Mouse (Mus musculus) E14TG2a.4 (cell line): Measurements from ENCODE around the gene Adgrl3.
A peak's percentile ranks its signal among the peaks of the same experiment; 100 is the strongest.

Experiments used
- H3K27me3 ChIP-seq: 2 replicates; pipeline ENCODE4 v1.6.1; 2014; ENCODE audit warnings: low read length, control low read depth; ENCODE audit not compliant: insufficient read depth
- H3K36me3 ChIP-seq: 2 replicates; pipeline ENCODE4 v1.6.1; 2014; ENCODE audit warnings: low read length, control low read depth; ENCODE audit not compliant: insufficient read depth
- H3K4me1 ChIP-seq: replicated peaks from 2 replicates; pipeline ENCODE4 v1.6.1; 2014; ENCODE audit warnings: low read depth, low read length, control low read depth
- H3K4me3 ChIP-seq: replicated peaks from 2 replicates; pipeline ENCODE4 v1.5.1; 2014; ENCODE audit warnings: mild to moderate bottlenecking, low read length
- H3K9me3 ChIP-seq: 2 replicates; pipeline ENCODE4 v1.6.1; 2014; ENCODE audit warnings: low read length, control low read depth
- CTCF ChIP-seq: conservative IDR thresholded peaks from 2 replicates; pipeline ENCODE4 v1.5.1; 2014; ENCODE audit warnings: low read length
- NANOG ChIP-seq: IDR thresholded peaks from 2 replicates; pipeline ENCODE4 v1.6.1; 2014; ENCODE audit warnings: borderline replicate concordance, low read length, mixed read lengths
- POU5F1 ChIP-seq: IDR thresholded peaks from 2 replicates; pipeline ENCODE4 v1.6.1; 2014; ENCODE audit warnings: low read length, borderline replicate concordance

Gene Adgrl3

DNA sequence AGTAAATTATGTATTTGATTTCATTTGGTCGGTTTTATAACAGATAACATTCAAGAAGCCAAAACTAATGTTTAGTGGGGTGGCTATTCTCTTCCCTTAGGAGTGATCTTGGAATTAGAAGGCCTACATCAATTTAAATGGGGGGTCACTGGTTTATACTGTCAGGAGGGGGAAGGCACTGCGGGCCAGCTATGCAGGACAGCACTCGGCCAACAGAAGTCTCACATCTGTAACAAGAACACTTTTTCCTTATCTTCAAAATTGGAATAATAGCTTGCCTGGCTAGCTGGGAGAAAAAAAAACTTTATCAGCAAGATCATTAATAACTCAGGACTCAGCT lies 325.1 kb downstream of the Adgrl3 start:
- Histone ChIP-seq H3K9me3 (no peaks in the 10 kb centered on the region), H3K27me3 (no peaks in the 10 kb centered on the region), H3K36me3 (no peaks in the 10 kb centered on the region), H3K4me3 (no peak overlapping the region), H3K4me1 (0 out of 2 replicates have a peak, but pooled peaks cover 3% of the 10 kb centered on the region)
- TF ChIP-seq POU5F1, result no peak
- no peak for TF ChIP-seq NANOG
- TF ChIP-seq CTCF, result no peak

DNA sequence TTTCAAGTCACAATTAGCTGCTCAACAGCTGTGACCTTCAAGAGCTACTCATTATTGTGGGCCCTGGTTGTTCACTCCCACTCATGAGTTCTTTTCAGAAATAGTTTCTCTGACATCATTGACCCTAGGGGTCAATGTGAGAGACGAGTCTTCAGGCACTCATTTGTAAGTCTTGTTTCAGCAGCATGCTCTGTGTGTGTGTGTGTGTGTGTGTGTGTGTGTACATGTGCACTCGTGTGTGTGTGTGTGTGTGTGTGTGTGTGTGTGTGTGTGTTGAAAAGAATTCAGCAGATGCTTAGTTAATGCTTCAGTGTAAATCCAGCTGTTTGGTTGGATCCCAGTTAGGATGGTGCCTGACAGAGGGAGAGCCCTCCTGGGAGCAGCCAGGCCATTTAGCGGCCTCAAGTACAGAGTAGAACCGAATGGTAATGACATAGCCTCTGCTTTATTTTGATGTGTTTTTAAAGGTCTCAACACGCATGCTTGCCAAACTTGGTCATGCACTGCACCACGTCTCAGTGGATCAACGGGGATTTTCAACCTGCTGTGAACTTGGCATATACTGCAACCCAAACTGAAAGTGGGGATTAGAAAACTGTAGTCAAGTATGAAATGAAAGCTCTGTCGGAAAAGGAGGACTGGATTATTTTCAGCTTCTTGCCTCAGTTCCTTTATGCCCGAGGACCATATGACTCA lies 325.6 kb downstream of the Adgrl3 start:
- Histone ChIP-seq H3K36me3 (no peaks in the 10 kb centered on the region), H3K4me1 (0 out of 2 replicates have a peak, but pooled peaks cover 3% of the 10 kb centered on the region), H3K4me3 (no peak overlapping the region), H3K9me3 (no peaks in the 10 kb centered on the region), H3K27me3 (no peaks in the 10 kb centered on the region)
- no peak for TF ChIP-seq POU5F1
- no peak for TF ChIP-seq CTCF
- TF ChIP-seq NANOG, result no peak

DNA sequence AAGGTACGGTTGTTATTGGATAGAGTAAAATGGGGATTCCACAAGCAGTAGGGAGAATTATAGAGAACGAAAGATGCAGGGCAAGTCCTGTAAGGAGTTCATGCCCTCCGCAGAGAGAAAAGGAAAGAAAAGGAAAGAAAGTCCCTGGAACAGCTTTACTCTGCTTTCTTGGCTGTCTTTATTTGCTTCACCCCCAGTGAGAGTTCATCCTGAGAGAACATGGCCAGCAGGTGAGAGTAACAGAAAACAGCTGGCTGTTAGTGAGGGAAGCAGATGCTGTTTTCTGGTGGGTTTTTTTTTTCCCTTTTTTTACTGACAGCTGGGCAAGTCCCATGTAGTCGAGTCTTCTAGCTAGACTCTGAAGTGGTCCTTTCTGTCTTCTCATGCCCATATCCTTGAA lies 327.6 kb downstream of the Adgrl3 start:
- Histone ChIP-seq H3K27me3 (no peaks in the 10 kb centered on the region), H3K36me3 (no peaks in the 10 kb centered on the region), H3K9me3 (no peaks in the 10 kb centered on the region), H3K4me3 (no peak overlapping the region), H3K4me1 (0 out of 2 replicates have a peak, but pooled peaks cover 3% of the 10 kb centered on the region)
- TF ChIP-seq NANOG, result no peak
- TF ChIP-seq CTCF, result no peak
- no peak for TF ChIP-seq POU5F1

GRCm38 (mm10) chr5:81359560-81359959 lies 339.6 kb downstream of the Adgrl3 start:
- Histone ChIP-seq H3K4me3 (no peak overlapping the region), H3K27me3 (peaks cover 2% of the 10 kb centered on the region; the same call in 1 of the 2 replicates), H3K36me3 (no peaks in the 10 kb centered on the region), H3K4me1 (peaks cover 9% of the 10 kb centered on the region; the same call in 1 of the 2 replicates), H3K9me3 (no peaks in the 10 kb centered on the region)
- TF ChIP-seq POU5F1, result no peak
- TF ChIP-seq NANOG, result peak; percentile 47; the same call in 1 of the 2 replicates

DNA sequence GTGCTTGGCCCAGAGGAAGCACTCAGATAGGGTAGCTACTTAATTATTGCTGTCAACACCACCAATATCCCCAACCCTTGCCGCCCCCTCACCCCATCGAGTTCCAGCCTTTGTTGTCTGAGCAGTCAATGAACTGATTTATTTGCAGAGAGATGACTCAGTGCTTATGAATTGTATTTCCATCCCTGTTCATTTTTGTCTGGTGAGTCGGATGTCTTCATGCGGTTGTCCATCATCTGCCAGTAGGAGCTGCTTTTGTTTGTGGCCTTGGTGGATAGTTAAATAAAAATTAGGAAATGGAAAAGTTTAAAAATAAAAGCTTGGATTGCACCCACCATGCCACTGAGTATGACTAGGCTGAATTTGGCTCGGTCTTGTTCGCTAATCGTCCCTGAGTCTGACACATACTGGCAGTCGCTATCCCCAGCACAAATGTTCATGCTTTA lies 344.3 kb downstream of the Adgrl3 start:
- no peak overlapping the region for H3K4me3 ChIP-seq
- TF ChIP-seq NANOG (no peak), CTCF (no peak), POU5F1 (no peak)

GRCm38 (mm10) chr5:81365250-81365649 lies 345.3 kb downstream of the Adgrl3 start:
- H3K4me1 ChIP-seq, result 0 out of 2 replicates have a peak, but pooled peaks cover 3% of the 10 kb centered on the region
- H3K9me3 ChIP-seq, result no peaks in the 10 kb centered on the region
- TF ChIP-seq POU5F1 (no peak), CTCF (no peak), NANOG (no peak)
- no peaks in the 10 kb centered on the region for H3K36me3 ChIP-seq
- no peak overlapping the region for H3K4me3 ChIP-seq
- no peaks in the 10 kb centered on the region for H3K27me3 ChIP-seq

More for the DNA sequence above, 344.3 kb downstream of the Adgrl3 start:
- no peaks in the 10 kb centered on the region for H3K36me3 ChIP-seq
- no peaks in the 10 kb centered on the region for H3K27me3 ChIP-seq
- H3K9me3 ChIP-seq, result no peaks in the 10 kb centered on the region
- H3K4me1 ChIP-seq, result peaks cover 8% of the 10 kb centered on the region; the same call in 1 of the 2 replicates

- no peaks in the 10 kb centered on the region for H3K4me1 ChIP-seq
- no peaks in the 10 kb centered on the region for H3K9me3 ChIP-seq
- no peaks in the 10 kb centered on the region for H3K36me3 ChIP-seq
- H3K4me3 ChIP-seq, result no peak overlapping the region
- no peaks in the 10 kb centered on the region for H3K27me3 ChIP-seq
- TF ChIP-seq CTCF, result no peak
- no peak for TF ChIP-seq POU5F1
- no peak for TF ChIP-seq NANOG
Measured at GRCm38 (mm10) chr5:81370126-81370850, 350.4 kb downstream of the Adgrl3 start.

GRCm38 (mm10) chr5:81375992-81376391 lies 356.1 kb downstream of the Adgrl3 start:
- no peaks in the 10 kb centered on the region for H3K4me1 ChIP-seq
- no peaks in the 10 kb centered on the region for H3K9me3 ChIP-seq
- H3K36me3 ChIP-seq, result no peaks in the 10 kb centered on the region
- H3K4me3 ChIP-seq, result no peak overlapping the region
- H3K27me3 ChIP-seq, result no peaks in the 10 kb centered on the region
- no peak for TF ChIP-seq NANOG
- TF ChIP-seq CTCF, result peak; percentile 62
